Mouse (Mus musculus) lung, embryonic 14.5 days (tissue): ENCODE results near the gene Golga5. TPM values are rescaled to one million over a fixed set of nuclear protein-coding genes. Genes with fewer than 3 reads are reported as not detected.
"Not testable (repeated sequence)": the region's sequence is repeated elsewhere in the genome, so short reads cannot be mapped to it uniquely, and the experiment has no call there.

Experiments used
- ATAC-seq: fragments of 200-750 bp; cut with Nextera tagmentation; 2 replicates; pipeline ENCODE4 v1.8.0; 2017; ENCODE audit warnings: mild to moderate bottlenecking, moderate TSS enrichment, moderate library complexity; ENCODE audit not compliant: insufficient read depth
- DNase-seq: peaks from one replicate; pipeline ENCODE4 v3.0.0-alpha.2; 2015
- H3K27ac ChIP-seq: fragments of 300-500 bp; sonication (generic); 2 replicates; pipeline ENCODE4 v1.5.1; 2014; ENCODE audit warnings: low read depth, mild to moderate bottlenecking, moderate library complexity
- H3K27me3 ChIP-seq: fragments of 300-500 bp; sonication (generic); 2 replicates; pipeline ENCODE4 v1.6.1; 2014; ENCODE audit warnings: low read length, control low read depth; ENCODE audit not compliant: insufficient read depth
- H3K36me3 ChIP-seq: fragments of 300-500 bp; sonication (generic); 2 replicates; pipeline ENCODE4 v1.6.1; 2014; ENCODE audit warnings: control low read depth; ENCODE audit not compliant: insufficient read depth
- H3K4me1 ChIP-seq: fragments of 300-500 bp; sonication (generic); 2 replicates; pipeline ENCODE4 v1.6.1; 2014; ENCODE audit warnings: antibody characterized with exemption, control low read depth; ENCODE audit not compliant: insufficient read depth
- H3K4me2 ChIP-seq: fragments of 300-500 bp; sonication (generic); 2 replicates; pipeline ENCODE4 v1.6.1; 2014; ENCODE audit warnings: mild to moderate bottlenecking
- H3K4me3 ChIP-seq: fragments of 300-500 bp; sonication (generic); 2 replicates; pipeline ENCODE4 v1.5.1; 2014; ENCODE audit warnings: low read depth, low read length
- H3K9ac ChIP-seq: fragments of 300-500 bp; sonication (generic); 2 replicates; pipeline ENCODE4 v1.6.1; 2014
- H3K9me3 ChIP-seq: fragments of 300-500 bp; sonication (generic); 2 replicates; pipeline ENCODE4 v1.6.1; 2016; ENCODE audit warnings: low read depth, low read length, control low read depth
- CTCF ChIP-seq: IDR thresholded peaks from 2 replicates; pipeline ENCODE4 v1.5.1; 2016; ENCODE audit warnings: antibody characterized with exemption, low read depth
- WGBS: fragments of 180-500 bp; shearing (Covaris S2); extraction: QIAGEN DNeasy Blood & Tissue Kit; methylation state at CpG from one replicate; pipeline ENCODE4 v1.1.7; 2014; 5-methylcytosine and 5-hydroxymethylcytosine counted together
- polyA plus RNA-seq: library from polyadenylated mRNA; unstranded; fragments of >200 nt; fragmentation: Nextera tagmentation; extraction: Ambion mirVana; gene quantifications from 2 replicates; pipeline ENCODE4 v1.2.1, GENCODE M21; 2014

Golga5 gene
- polyA plus RNA-seq, 1 experiment from 2014 or later = 29.4 TPM

DNA sequence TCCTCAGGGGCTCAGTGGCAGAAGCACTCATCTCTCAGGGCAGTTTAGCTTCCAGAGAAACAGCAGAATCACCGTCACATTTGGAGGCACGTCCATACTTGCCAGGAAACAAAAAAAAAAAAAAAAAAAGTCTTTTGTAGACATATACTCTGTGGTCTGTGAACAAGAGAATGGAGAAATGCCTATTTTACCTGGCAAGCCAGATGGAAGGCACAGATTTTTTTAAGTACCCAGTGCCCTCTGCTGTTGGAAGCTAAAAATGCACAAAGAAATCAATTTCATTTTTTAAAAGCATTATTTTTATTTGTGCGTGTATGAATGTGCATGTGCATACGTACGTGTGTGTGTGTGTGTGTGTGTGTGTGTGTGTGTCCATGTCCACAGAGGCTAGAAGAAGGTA, 7.8 kb upstream of the Golga5 start:
- Histone ChIP-seq H3K27ac (no peak overlapping the region), H3K9ac (no peak overlapping the region), H3K4me2 (no peak overlapping the region), H3K36me3 (no peaks in the 10 kb centered on the region), H3K9me3 (no peaks in the 10 kb centered on the region), H3K4me1 (no peaks in the 10 kb centered on the region), H3K4me3 (no peak overlapping the region), H3K27me3 (no peaks in the 10 kb centered on the region)
- peak; percentile 70 for DNase-seq
- TF ChIP-seq CTCF = peak; percentile 62
- no peak for ATAC-seq
- WGBS = 60% methylated on average over 5 of the region's 5 CpGs

DNA sequence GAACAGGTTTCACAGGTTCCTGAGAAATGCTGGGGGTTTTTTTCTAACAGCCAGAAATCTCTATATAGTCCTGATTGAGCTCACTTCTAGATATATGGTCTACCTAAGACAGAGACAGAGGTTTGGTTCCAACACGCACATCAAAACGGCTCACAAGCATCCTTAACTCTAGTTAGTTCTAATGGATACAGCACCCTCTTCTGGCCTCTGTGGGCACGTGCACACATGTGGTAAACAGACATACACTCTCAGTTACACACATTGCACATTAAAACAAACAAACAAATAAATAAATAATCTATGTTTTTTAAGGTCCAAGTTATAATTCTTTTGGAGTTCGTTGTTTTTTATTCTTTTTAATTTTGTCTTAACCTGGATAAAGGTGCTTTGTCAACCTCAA, 4.3 kb upstream of the Golga5 start:
- DNase-seq (peak; percentile 21), ATAC-seq (no peak)
- Histone ChIP-seq H3K4me3 (no peak overlapping the region), H3K36me3 (no peaks in the 10 kb centered on the region), H3K9me3 (no peaks in the 10 kb centered on the region), H3K9ac (no peak overlapping the region), H3K4me2 (no peak overlapping the region), H3K27me3 (no peaks in the 10 kb centered on the region), H3K4me1 (no peaks in the 10 kb centered on the region), H3K27ac (no peak overlapping the region)
- 56% methylated on average over 4 of the region's 4 CpGs for WGBS
- TF ChIP-seq CTCF = peak; percentile 25

DNA sequence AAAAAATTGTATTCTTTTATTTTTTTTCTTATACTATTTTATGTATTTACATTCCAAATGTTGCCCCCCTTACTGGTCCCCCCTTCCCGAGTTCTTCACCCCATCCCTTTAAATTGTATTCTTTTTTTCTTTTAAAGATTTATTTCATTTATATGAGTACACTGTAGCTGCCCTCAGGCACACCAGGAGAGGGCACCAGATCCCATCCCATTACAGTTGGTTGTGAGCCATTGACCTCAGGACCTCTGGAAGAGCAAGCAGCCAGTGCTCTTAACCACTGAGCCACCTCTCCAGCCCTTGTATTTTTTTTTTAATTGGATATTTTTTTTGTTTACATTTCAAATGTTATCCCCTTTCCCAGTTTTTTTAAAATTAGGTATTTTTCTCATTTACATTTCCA, 799 bp upstream of the Golga5 start:
- no peak overlapping the region for H3K27ac ChIP-seq
- ATAC-seq (no peak), DNase-seq (no peak)
- no peaks in the 10 kb centered on the region for H3K4me1 ChIP-seq
- no peak overlapping the region for H3K9ac ChIP-seq
- H3K4me3 ChIP-seq = no peak overlapping the region
- TF ChIP-seq CTCF = peak; percentile 15; the same call in 1 of the 2 replicates
- peaks cover 7% of the 10 kb centered on the region for H3K36me3 ChIP-seq
- H3K9me3 ChIP-seq = no peaks in the 10 kb centered on the region
- no peaks in the 10 kb centered on the region for H3K27me3 ChIP-seq
- no peak overlapping the region for H3K4me2 ChIP-seq
- 81% methylated on average over 1 of the region's 1 CpGs for WGBS

DNA sequence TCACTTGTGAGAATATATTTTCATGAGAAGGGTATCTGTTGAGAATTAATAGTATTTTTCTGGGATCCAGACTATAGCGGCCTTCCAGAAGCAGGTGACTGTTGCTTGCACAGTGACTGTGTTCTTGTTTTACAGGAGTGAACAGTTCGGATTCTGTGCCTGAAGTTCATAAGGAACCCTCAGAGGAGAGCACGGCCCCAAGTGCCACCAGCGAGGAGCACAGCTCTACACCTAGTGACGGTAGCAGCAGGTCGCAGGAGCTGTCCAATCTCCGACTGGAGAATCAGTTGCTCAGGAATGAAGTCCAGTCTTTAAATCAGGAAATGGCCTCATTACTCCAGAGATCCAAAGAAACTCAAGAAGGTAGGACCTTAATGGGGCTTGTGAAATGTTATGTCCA, 5.5 kb downstream of the Golga5 start:
- H3K36me3 ChIP-seq = peaks cover 46% of the 10 kb centered on the region
- no peak for TF ChIP-seq CTCF
- no peak overlapping the region for H3K27ac ChIP-seq
- H3K9me3 ChIP-seq = no peaks in the 10 kb centered on the region
- ATAC-seq = no peak
- H3K27me3 ChIP-seq = no peaks in the 10 kb centered on the region
- no peak overlapping the region for H3K9ac ChIP-seq
- no peak for DNase-seq
- H3K4me1 ChIP-seq = no peaks in the 10 kb centered on the region
- H3K4me2 ChIP-seq = no peak overlapping the region
- 92% methylated on average over 7 of the region's 7 CpGs for WGBS
- H3K4me3 ChIP-seq = no peak overlapping the region

DNA sequence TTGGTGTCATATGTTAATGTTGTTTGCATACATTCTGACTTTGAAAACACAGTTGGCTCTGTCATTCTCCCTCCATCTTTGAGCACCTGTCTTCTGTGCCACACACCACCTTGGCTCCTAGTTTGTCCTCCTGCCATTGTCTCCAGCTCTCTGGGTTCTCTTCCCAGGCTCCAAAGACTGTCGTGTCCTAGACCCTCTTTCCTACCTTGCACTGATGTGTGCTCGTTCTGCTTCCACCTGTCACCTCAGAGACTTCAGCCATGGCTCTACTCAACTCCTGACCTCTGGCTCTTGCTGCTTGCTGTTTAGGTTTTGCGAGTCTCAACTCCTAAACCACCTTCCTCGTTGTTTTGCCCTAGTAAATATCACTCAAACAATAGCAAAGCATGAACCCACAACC, 11.5 kb downstream of the Golga5 start:
- no peak for TF ChIP-seq CTCF
- peaks cover 71% of the 10 kb centered on the region for H3K36me3 ChIP-seq

DNA sequence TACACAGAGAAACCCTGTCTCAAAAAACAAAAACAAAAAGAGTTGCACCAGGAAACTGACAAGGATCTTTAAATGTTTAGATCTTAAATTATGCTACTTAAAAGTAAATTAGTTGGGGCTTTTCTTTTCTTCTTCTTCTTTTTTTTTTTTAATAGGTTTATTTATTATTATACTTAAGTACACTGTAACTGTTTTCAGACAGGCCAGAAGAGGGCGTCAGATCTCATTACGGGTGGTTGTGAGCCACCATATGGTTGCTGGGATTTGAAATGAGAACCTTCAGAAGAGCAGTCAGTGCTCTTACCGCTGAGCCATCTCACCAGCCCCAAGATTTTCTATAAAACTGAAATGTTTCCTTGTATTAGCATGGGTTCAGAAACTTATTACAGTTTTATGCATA, 16.0 kb downstream of the Golga5 start:
- H3K27me3 ChIP-seq = no peaks in the 10 kb centered on the region
- ATAC-seq (no peak), DNase-seq (no peak)
- H3K36me3 ChIP-seq = peaks cover 78% of the 10 kb centered on the region
- H3K27ac ChIP-seq = no peak overlapping the region
- H3K9ac ChIP-seq = no peak overlapping the region
- 61% methylated on average over 3 of the region's 3 CpGs for WGBS
- no peak for TF ChIP-seq CTCF
- H3K4me3 ChIP-seq = no peak overlapping the region
- no peaks in the 10 kb centered on the region for H3K9me3 ChIP-seq
- no peak overlapping the region for H3K4me2 ChIP-seq
- no peaks in the 10 kb centered on the region for H3K4me1 ChIP-seq

More for the DNA sequence above, 11.5 kb downstream of the Golga5 start:
- H3K9ac ChIP-seq = no peak overlapping the region
- no peak for ATAC-seq
- no peak overlapping the region for H3K27ac ChIP-seq
- no peaks in the 10 kb centered on the region for H3K4me1 ChIP-seq
- no peak for DNase-seq
- H3K27me3 ChIP-seq = no peaks in the 10 kb centered on the region
- no peak overlapping the region for H3K4me3 ChIP-seq
- 88% methylated on average over 4 of the region's 4 CpGs for WGBS
- H3K4me2 ChIP-seq = no peak overlapping the region
- H3K9me3 ChIP-seq = no peaks in the 10 kb centered on the region

DNA sequence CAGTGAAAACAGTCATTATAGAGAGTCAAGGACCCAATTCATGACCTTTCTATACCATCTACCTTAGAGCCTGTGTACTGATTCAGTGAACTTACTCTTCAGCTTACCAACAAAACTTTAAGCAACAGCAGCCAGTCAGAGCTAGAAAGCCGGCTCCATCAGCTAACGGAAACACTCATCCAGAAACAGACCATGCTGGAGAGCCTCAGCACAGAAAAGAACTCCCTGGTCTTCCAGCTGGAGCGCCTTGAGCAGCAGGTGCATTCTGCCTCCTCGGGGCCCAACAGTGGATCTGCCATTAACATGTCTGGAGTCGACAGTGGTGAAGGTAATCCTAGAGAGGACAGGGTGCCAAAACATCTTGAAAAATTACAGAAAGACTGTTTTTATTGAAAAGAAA, 23.0 kb downstream of the Golga5 start:
- ATAC-seq (no peak), DNase-seq (no peak)
- Histone ChIP-seq H3K4me1 (no peaks in the 10 kb centered on the region), H3K27me3 (no peaks in the 10 kb centered on the region), H3K9ac (no peak overlapping the region), H3K36me3 (peaks cover 71% of the 10 kb centered on the region), H3K9me3 (no peaks in the 10 kb centered on the region), H3K4me3 (no peak overlapping the region), H3K4me2 (no peak overlapping the region), H3K27ac (no peak overlapping the region)
- 92% methylated on average over 5 of the region's 5 CpGs for WGBS
- TF ChIP-seq CTCF = no peak

DNA sequence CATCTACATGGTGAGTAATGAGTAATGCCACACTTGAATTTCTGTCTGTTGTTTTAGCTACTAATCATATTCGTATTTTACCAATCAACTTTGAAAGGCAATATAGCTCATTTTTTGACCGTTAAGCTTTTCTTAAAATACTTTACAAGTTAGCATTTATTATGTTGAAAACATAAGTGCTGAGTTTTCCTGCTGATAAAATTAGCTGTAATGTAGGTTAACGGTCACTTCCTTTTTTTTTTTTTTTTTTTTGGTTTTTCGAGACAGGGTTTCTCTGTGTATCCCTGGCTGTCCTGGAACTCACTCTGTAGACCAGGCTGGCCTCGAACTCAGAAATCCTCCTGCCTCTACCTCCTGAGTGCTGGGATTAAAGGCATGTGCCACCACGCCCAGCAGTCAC, 26.8 kb downstream of the Golga5 start:
- not testable (repeated sequence) for H3K4me3 ChIP-seq, H3K27me3 ChIP-seq, H3K9me3 ChIP-seq, ATAC-seq, H3K4me1 ChIP-seq, H3K27ac ChIP-seq, H3K4me2 ChIP-seq, H3K9ac ChIP-seq, DNase-seq
- WGBS = 91% methylated on average over 6 of the region's 6 CpGs
- H3K36me3 ChIP-seq = peaks cover 56% of the 10 kb centered on the region
